In the genomic region with DNA sequence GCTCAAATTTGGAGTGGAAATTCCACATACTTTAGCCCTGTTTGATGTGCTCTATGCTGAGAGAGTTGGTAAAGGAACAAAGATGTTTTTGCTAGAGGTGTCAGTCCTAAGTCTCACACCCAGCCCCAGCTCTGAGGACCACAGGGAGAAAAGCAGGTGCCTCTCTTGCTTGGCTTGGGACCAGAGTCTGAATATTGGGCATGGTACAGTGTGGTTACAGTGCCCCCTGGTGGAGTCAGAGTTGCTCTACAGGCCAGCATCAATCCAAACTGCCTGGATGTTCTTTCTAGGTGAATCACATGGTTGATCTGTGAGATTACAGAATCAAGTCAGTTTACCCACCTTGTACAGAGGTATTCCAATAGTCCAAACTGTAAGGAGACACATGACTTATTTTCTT, we compare ENCODE assay signal across 9 mouse cellular contexts. TPM values are rescaled to one million over a fixed set of nuclear protein-coding genes. Genes with fewer than 3 reads are reported as not detected.
DNase-seq lines count a peak whose midpoint lies in the region; TF ChIP-seq lines count a peak whose summit lies in the region.
"Had no signal": no experiment of that assay in that cellular context is flagged by ENCODE, and none has a peak within 500 bp of the region (broad histone marks: within the 10 kb centered on the region; RNA-seq: fewer than 3 reads in every experiment).

No protein-coding gene starts in this region.

- no peak overlapping the region for H3K27ac ChIP-seq in MEL (ENCODE audit: control insufficient read depth, low read depth, low read length)
- H3K27ac ChIP-seq: macrophage had no signal

- H3K4me3 ChIP-seq in MEL (ENCODE audit: control insufficient read depth in 1 of 2, insufficient read depth in 1 of 2, low read depth in 2 of 2, low read length in 2 of 2) = no peak overlapping the region

- DNase-seq in MEL (ENCODE audit: low read depth, low spot score) = peak; percentile 81
- peak; percentile 30 for DNase-seq in brain, embryonic 18.5 days (ENCODE audit: low read depth, low spot score)
- peak; percentile 28 for DNase-seq in fibroblast of lung, adult 2 months (ENCODE audit: low read depth)
- peak; percentile 13 for DNase-seq in heart, postnatal 25 days (ENCODE audit: low spot score)
- peak; percentile 86 to 89 for DNase-seq in layer of hippocampus, postnatal 10 days (ENCODE audit: low spot score in 2 of 2)
- DNase-seq in lung, postnatal 25 days (ENCODE audit: low spot score) = peak; percentile 80
- DNase-seq in right cerebral cortex, postnatal 10 days (ENCODE audit: low spot score in 2 of 2) = peak; percentile 79 to 83
- DNase-seq in urinary bladder, postnatal 36 days (ENCODE audit: low spot score in 2 of 2) = peak; percentile 66 to 69

- intact Hi-C loops in heart, postnatal 25 days (cut with DNase I) = loop anchor here (1.0 to 5.0 kb wide), 3 partner anchors 31 to 310 kb away; a partner anchor contains a TSS

- H3K27me3 ChIP-seq in MEL (ENCODE audit: control insufficient read depth in 1 of 2, insufficient read depth in 2 of 2, low read length in 2 of 2) = no peaks in the 10 kb centered on the region

- no peaks in the 10 kb centered on the region for H3K79me2 ChIP-seq in MEL (ENCODE audit: control insufficient read depth, insufficient read depth, low read length, poor library complexity)

- TF ChIP-seq CTCF in MEL (IDR thresholded peaks at IDR 0.05 in 2 of 3, conservative IDR thresholded peaks at IDR 0.05 in 1 of 3; ENCODE audit: control insufficient read depth in 1 of 3, insufficient read depth in 1 of 3, low read depth in 2 of 3, low read length in 3 of 3, poor library complexity in 1 of 3, severe bottlenecking in 1 of 3) = peak; percentile 92 to 96 (median 93)

- H3K9ac ChIP-seq in MEL (ENCODE audit: control insufficient read depth, low read depth, low read length, poor library complexity, severe bottlenecking) = no peak overlapping the region

- TF ChIP-seq RAD21 in MEL (IDR thresholded peaks at IDR 0.05; ENCODE audit: low read depth, low read length) = peak; percentile 97

- no peak for TF ChIP-seq EP300 in MEL (IDR thresholded peaks at IDR 0.05; ENCODE audit: low read depth in 1 of 2, low read length in 2 of 2)

- H3K36me3 ChIP-seq in MEL (ENCODE audit: control insufficient read depth in 1 of 2, insufficient read depth in 2 of 2, low read length in 2 of 2) = peaks cover 0 to 10% of the 10 kb centered on the region in 2 experiments; a peak in 2 of 4 replicates

- no peaks in the 10 kb centered on the region for H3K9me3 ChIP-seq in MEL (replicated peaks; ENCODE audit: insufficient read depth, low read length)

- TF ChIP-seq POLR2A in MEL (IDR thresholded peaks at IDR 0.05; ENCODE audit: control insufficient read depth in 1 of 2, insufficient read depth in 1 of 2, low read depth in 1 of 2, low read length in 2 of 2, poor library complexity in 1 of 2) = no peak

- H3K4me1 ChIP-seq in MEL (ENCODE audit: control insufficient read depth in 1 of 2, insufficient read depth in 2 of 2, low read length in 2 of 2) = peaks cover 5 to 6% of the 10 kb centered on the region in 2 experiments; a peak in 3 of 4 replicates

TF ChIP-seq in MEL, 35 proteins besides CTCF, POLR2A, EP300 and RAD21:
- TF ChIP-seq CHD2 (IDR thresholded peaks at IDR 0.05; ENCODE audit: low read length) (no peak), GATA1 (IDR thresholded peaks at IDR 0.05; ENCODE audit: low read depth, low read length) (peak; percentile 26; the same call in 1 of the 2 replicates), SMC3 (IDR thresholded peaks at IDR 0.05; ENCODE audit: low read depth, low read length) (peak; percentile 96), NELFE (IDR thresholded peaks at IDR 0.05; ENCODE audit: low read depth, low read length) (no peak), ZKSCAN1 (IDR thresholded peaks at IDR 0.05; ENCODE audit: low read depth, low read length) (no peak), ZC3H11A (IDR thresholded peaks at IDR 0.05; ENCODE audit: low read depth, low read length) (peak; percentile 93)

RNA-seq across cellular contexts. Expression of a gene that starts 10.8 kb away (rescaled TPM):
- 23.4 and 29.9 TPM in 2 replicates for total RNA-seq in MEL (2012; rRNA removed)
- polyA plus RNA-seq in MEL (2012; ENCODE audit: insufficient read depth in 1 of 2, insufficient read length in 2 of 2, low read depth in 1 of 2, low replicate concordance in 2 of 2, missing spikeins in 1 of 2) = 10 to 100 TPM in 1 of 2 experiments, not detected in 1; 21.8 TPM
- 10 to 100 TPM; 10.1 to 10.3 TPM for total RNA-seq in heart, postnatal 25 days (2021)
- 10 to 100 TPM; 12.7 to 14.7 TPM for total RNA-seq in layer of hippocampus, postnatal 10 days (2021)

RNA-seq across cellular contexts. Expression of a gene that starts 16.7 kb away (rescaled TPM):
- not detected in 2 replicates for total RNA-seq in MEL (2012; rRNA removed)
- polyA plus RNA-seq in MEL (2012; ENCODE audit: insufficient read depth in 1 of 2, insufficient read length in 2 of 2, low read depth in 1 of 2, low replicate concordance in 2 of 2, missing spikeins in 1 of 2) = under 1 TPM in 1 of 2 experiments, not detected in 1; 0.14 TPM
- not detected for total RNA-seq in heart, postnatal 25 days (2021)
- not detected for total RNA-seq in layer of hippocampus, postnatal 10 days (2021)
- polyA plus RNA-seq: macrophage had no signal

RNA-seq across cellular contexts. Expression of a gene that starts 31.3 kb away (rescaled TPM):
- 8.6 and 9.2 TPM in 2 replicates for total RNA-seq in MEL (2012; rRNA removed)
- 10 to 100 TPM in 1 of 2 experiments, not detected in 1; 11.9 TPM for polyA plus RNA-seq in MEL (2012; ENCODE audit: insufficient read depth in 1 of 2, insufficient read length in 2 of 2, low read depth in 1 of 2, low replicate concordance in 2 of 2, missing spikeins in 1 of 2)
- total RNA-seq in heart, postnatal 25 days (2021) = 1 to 10 TPM; 8.8 to 8.9 TPM
- total RNA-seq in layer of hippocampus, postnatal 10 days (2021) = 10 to 100 TPM; 20.9 to 21.5 TPM

RNA-seq across cellular contexts. Expression of a gene that starts 36.2 kb away (rescaled TPM):
- 14.4 and 16.9 TPM in 2 replicates for total RNA-seq in MEL (2012; rRNA removed)
- polyA plus RNA-seq in MEL (2012; ENCODE audit: insufficient read depth in 1 of 2, insufficient read length in 2 of 2, low read depth in 1 of 2, low replicate concordance in 2 of 2, missing spikeins in 1 of 2) = 10 to 100 TPM; 50.2 to 59.3 TPM
- 10 to 100 TPM; 19.3 to 21.7 TPM for total RNA-seq in heart, postnatal 25 days (2021)
- total RNA-seq in layer of hippocampus, postnatal 10 days (2021) = 1 to 10 TPM; 9.9 TPM

RNA-seq across cellular contexts. Expression of a gene that starts 43.3 kb away (rescaled TPM):
- total RNA-seq in MEL (2012; rRNA removed) = not detected in 2 replicates
- polyA plus RNA-seq in MEL (2012; ENCODE audit: insufficient read depth in 1 of 2, insufficient read length in 2 of 2, low read depth in 1 of 2, low replicate concordance in 2 of 2, missing spikeins in 1 of 2) = under 1 TPM in 1 of 2 experiments, not detected in 1; 0.11 TPM
- not detected for total RNA-seq in heart, postnatal 25 days (2021)
- not detected for total RNA-seq in layer of hippocampus, postnatal 10 days (2021)

Comparison
In these comparisons a context has a peak if more than half of its experiments do, and no peak if none do; other contexts are left out.
1. DNase-seq: peak in every context shown above with its lines; median percentile 88 in layer of hippocampus, postnatal 10 days; 81 in MEL; 81 in right cerebral cortex, postnatal 10 days; 80 in lung, postnatal 25 days; 68 in urinary bladder, postnatal 36 days; 30 in brain, embryonic 18.5 days; 28 in fibroblast of lung, adult 2 months; 13 in heart, postnatal 25 days.